ENCODE assay signal across 21 mouse cellular contexts in genomic region chr7:99094336-99094735, GRCm38 (mm10). TPM values are rescaled to one million over a fixed set of nuclear protein-coding genes. Genes with fewer than 3 reads are reported as not detected.
A peak's percentile ranks its signal among the peaks of the same experiment; 100 is the strongest.
DNase-seq lines count a peak whose midpoint lies in the region; ATAC-seq and TF ChIP-seq lines count a peak whose summit lies in the region.
"Had no signal": no experiment of that assay in that cellular context is flagged by ENCODE, and none has a peak within 500 bp of the region (broad histone marks: within the 10 kb centered on the region; RNA-seq: fewer than 3 reads in every experiment).

No protein-coding gene starts in this region.

- no peak for TF ChIP-seq POLR2A in liver, adult 2 months (IDR thresholded peaks at IDR 0.05; ENCODE audit: extremely low read depth, insufficient read depth, low read length)

- 57% methylated on average over 3 of the region's 3 CpGs for WGBS in liver, adult 2 months
- 89% methylated on average over 3 of the region's 3 CpGs for WGBS in liver, embryonic 11.5 days
- WGBS in midbrain, embryonic 11.5 days, result 84% methylated on average over 3 of the region's 3 CpGs
- whole genome bisulfite sequencing in midbrain, embryonic 14.5 days, result 96% methylated on average over 3 of the region's 3 CpGs

- H3K27ac ChIP-seq in liver, adult 2 months (replicated peaks; ENCODE audit: insufficient read depth, low read depth, low read length), result no peak overlapping the region
- no peak overlapping the region for H3K27ac ChIP-seq in liver, embryonic 11.5 days (ENCODE audit: low read depth, low read length)
- no peak overlapping the region for H3K27ac ChIP-seq in midbrain, embryonic 11.5 days (ENCODE audit: low read depth, low read length)
- H3K27ac ChIP-seq in midbrain, embryonic 14.5 days (replicated peaks; ENCODE audit: low read depth, low read length), result no peak overlapping the region

- H3K4me2 ChIP-seq in liver, embryonic 11.5 days, result no peak overlapping the region
- H3K4me2 ChIP-seq in midbrain, embryonic 11.5 days, result no peak overlapping the region
- H3K4me2 ChIP-seq in midbrain, embryonic 14.5 days (ENCODE audit: low read length), result no peak overlapping the region

- no peak for ATAC-seq in liver, embryonic 11.5 days (replicated peaks; ENCODE audit: low FRiP score)
- no peak for ATAC-seq in midbrain, embryonic 11.5 days (ENCODE audit: low FRiP score)
- ATAC-seq in midbrain, embryonic 14.5 days (ENCODE audit: low FRiP score, low TSS enrichment), result no peak
- ATAC-seq: activated CD4-positive, CD25-positive, alpha-beta regulatory T cell, adult 4 months; CD4-positive, CD25-positive, alpha-beta regulatory T cell, adult 4 months; Patski had no signal

- no peaks in the 10 kb centered on the region for H3K27me3 ChIP-seq in liver, adult 2 months (ENCODE audit: control insufficient read depth, insufficient read depth, low read length)
- no peaks in the 10 kb centered on the region for H3K27me3 ChIP-seq in liver, embryonic 11.5 days (replicated peaks; ENCODE audit: control insufficient read depth, insufficient read depth, low read length)
- H3K27me3 ChIP-seq in midbrain, embryonic 11.5 days (ENCODE audit: control insufficient read depth, insufficient read depth, low read length), result no peaks in the 10 kb centered on the region
- no peaks in the 10 kb centered on the region for H3K27me3 ChIP-seq in midbrain, embryonic 14.5 days (ENCODE audit: control insufficient read depth, insufficient read depth, low read length)
- H3K27me3 ChIP-seq: CH12.LX, Patski had no signal

- peaks cover 28% of the 10 kb centered on the region for H3K4me1 ChIP-seq in liver, adult 2 months (ENCODE audit: control insufficient read depth, insufficient read depth, low read length)
- H3K4me1 ChIP-seq in liver, embryonic 11.5 days (replicated peaks; ENCODE audit: control insufficient read depth, insufficient read depth, low read length), result no peaks in the 10 kb centered on the region
- no peaks in the 10 kb centered on the region for H3K4me1 ChIP-seq in midbrain, embryonic 11.5 days (ENCODE audit: control insufficient read depth, insufficient read depth, low read length)
- H3K4me1 ChIP-seq in midbrain, embryonic 14.5 days (ENCODE audit: control insufficient read depth, insufficient read depth, low read length), result no peaks in the 10 kb centered on the region

- peaks cover 7% of the 10 kb centered on the region; the same call in 1 of the 2 replicates for H3K79me2 ChIP-seq in liver, adult 2 months (ENCODE audit: control insufficient read depth, insufficient read depth, low read length)

- no peak overlapping the region for H3K9ac ChIP-seq in liver, adult 2 months (ENCODE audit: low read depth, low read length)
- H3K9ac ChIP-seq in liver, embryonic 11.5 days (ENCODE audit: low read depth, low read length), result no peak overlapping the region
- H3K9ac ChIP-seq in midbrain, embryonic 11.5 days (ENCODE audit: low read length), result no peak overlapping the region
- no peak overlapping the region for H3K9ac ChIP-seq in midbrain, embryonic 14.5 days (replicated peaks; ENCODE audit: low read length)

- peaks cover 8% of the 10 kb centered on the region; the same call in 1 of the 2 replicates for H3K36me3 ChIP-seq in liver, adult 2 months (ENCODE audit: control insufficient read depth, insufficient read depth, low read length)
- H3K36me3 ChIP-seq in liver, embryonic 11.5 days (ENCODE audit: control insufficient read depth, insufficient read depth, low read length), result no peaks in the 10 kb centered on the region; the same call in 1 of the 2 replicates
- no peaks in the 10 kb centered on the region for H3K36me3 ChIP-seq in midbrain, embryonic 11.5 days (ENCODE audit: control insufficient read depth, insufficient read depth, low read length)
- H3K36me3 ChIP-seq in midbrain, embryonic 14.5 days (ENCODE audit: control insufficient read depth, insufficient read depth, low read length), result peaks cover 11% of the 10 kb centered on the region

- no peak overlapping the region for H3K4me3 ChIP-seq in liver, adult 2 months (ENCODE audit: insufficient read depth, low read depth, low read length)
- no peak overlapping the region for H3K4me3 ChIP-seq in liver, embryonic 11.5 days (ENCODE audit: low read depth, low read length)
- no peak overlapping the region for H3K4me3 ChIP-seq in midbrain, embryonic 11.5 days (ENCODE audit: low read depth, low read length)
- H3K4me3 ChIP-seq in midbrain, embryonic 14.5 days (replicated peaks; ENCODE audit: low read depth, low read length), result no peak overlapping the region

- TF ChIP-seq CTCF in liver, adult 2 months (IDR thresholded peaks at IDR 0.05; ENCODE audit: low read depth, low read length), result no peak

- DNase-seq in heart, adult 11 months, result peak; percentile 83
- DNase-seq in heart, adult 9 months (ENCODE audit: low spot score in 2 of 2), result no peak
- DNase-seq in liver, adult 2 months (ENCODE audit: extremely low read depth, low read depth, low spot score), result peak; percentile 67
- no peak for DNase-seq in liver, embryonic 11.5 days (ENCODE audit: low spot score)
- DNase-seq in midbrain, embryonic 11.5 days (ENCODE audit: low spot score, missing footprints), result peak; percentile 73
- DNase-seq in midbrain, embryonic 14.5 days, result no peak
- DNase-seq: adrenal gland, adult 2 months; adrenal gland, adult 8-10 months; adrenal gland, postnatal 10 days; adrenal gland, postnatal 14 days; adrenal gland, postnatal 25 days; adrenal gland, postnatal 36 days; B cell, adult 2 months; cerebellum, adult 11 months; cerebellum, adult 11-12 months; cerebellum, adult 18-20 months had no signal

- H3K9me3 ChIP-seq in liver, embryonic 11.5 days (ENCODE audit: control insufficient read depth, low read length), result no peaks in the 10 kb centered on the region
- H3K9me3 ChIP-seq in midbrain, embryonic 11.5 days (ENCODE audit: control insufficient read depth, low read length), result no peaks in the 10 kb centered on the region
- H3K9me3 ChIP-seq in midbrain, embryonic 14.5 days (ENCODE audit: control insufficient read depth, low read length), result no peaks in the 10 kb centered on the region
- H3K9me3 ChIP-seq: G1E had no signal

RNA-seq across cellular contexts. Expression of gene Uvrag, which starts 46.6 kb away (rescaled TPM):
- 18.3 and 19.9 TPM in 2 replicates for total RNA-seq in liver, adult 2 months (2014; rRNA removed)
- polyA plus RNA-seq in liver, adult 2 months (2012; rRNA removed), result 11.4 and 12.2 TPM in 2 replicates
- 14.5 and 16.2 TPM in 2 replicates for polyA plus RNA-seq in liver, embryonic 11.5 days (2014; fragmentation: Nextera tagmentation; extraction: Ambion mirVana)
- 10.1 and 11.4 TPM in 2 replicates for polyA plus RNA-seq in midbrain, embryonic 11.5 days (2014; fragmentation: Nextera tagmentation; extraction: Ambion mirVana)
- 16.6 and 21.0 TPM in 2 replicates for polyA plus RNA-seq in midbrain, embryonic 14.5 days (2014; fragmentation: Nextera tagmentation; extraction: Ambion mirVana)

Comparison
In these comparisons a context has a peak if more than half of its experiments do, and no peak if none do; other contexts are left out.
1. DNase-seq: peak in heart, adult 11 months (single experiment), liver, adult 2 months (single experiment) and midbrain, embryonic 11.5 days (single experiment); none in heart, adult 9 months (0 of 2), liver, embryonic 11.5 days (single experiment) and midbrain, embryonic 14.5 days (single experiment).